In the genomic region with DNA sequence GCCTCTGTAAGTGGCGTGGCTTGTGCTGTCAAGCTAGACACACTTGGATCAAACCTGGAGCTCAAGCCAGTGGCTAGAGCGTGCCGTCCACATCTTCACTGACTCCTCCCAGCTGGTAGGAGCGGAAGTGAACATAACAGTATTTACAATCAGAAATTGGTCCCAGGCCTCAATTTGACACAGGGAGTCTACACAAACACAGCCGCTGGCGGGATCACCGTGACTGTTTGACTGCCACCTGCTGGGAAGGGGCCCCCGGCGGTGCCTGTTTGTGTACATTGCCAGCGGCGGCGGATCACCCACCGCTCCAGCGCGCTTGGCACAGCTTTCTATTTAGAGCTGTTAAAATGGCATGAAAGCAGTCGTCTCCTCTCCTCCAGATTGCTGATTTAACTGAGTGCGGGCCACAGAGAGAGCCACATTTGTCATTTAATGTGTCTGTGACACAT, we compare ENCODE assay signal across 10 mouse cellular contexts. TPM values are rescaled to one million over a fixed set of nuclear protein-coding genes. Genes with fewer than 3 reads are reported as not detected.
DNase-seq lines count a peak whose midpoint lies in the region; ATAC-seq and TF ChIP-seq lines count a peak whose summit lies in the region.
"Had no signal": no experiment of that assay in that cellular context is flagged by ENCODE, and none has a peak within 500 bp of the region (broad histone marks: within the 10 kb centered on the region; RNA-seq: fewer than 3 reads in every experiment).

No protein-coding gene starts in this region.

- 83% methylated on average over 17 of the region's 17 CpGs for WGBS in kidney, adult 2 months
- 42% methylated on average over 17 of the region's 17 CpGs for WGBS in embryonic facial prominence, embryonic 13.5 days
- WGBS in midbrain, postnatal 0 days, result 23% methylated on average over 17 of the region's 17 CpGs

- 0 out of 2 replicates have a peak overlapping the region, but pooled peaks have one; percentile 14 for H3K4me2 ChIP-seq in embryonic facial prominence, embryonic 13.5 days
- H3K4me2 ChIP-seq in midbrain, postnatal 0 days (ENCODE audit: low read depth, low read length, poor library complexity, severe bottlenecking), result 0 out of 2 replicates have a peak overlapping the region, but pooled peaks have one; percentile 25

- no peak overlapping the region for H3K9ac ChIP-seq in embryonic facial prominence, embryonic 13.5 days
- H3K9ac ChIP-seq in midbrain, postnatal 0 days (replicated peaks; ENCODE audit: low read length, poor library complexity, severe bottlenecking), result no peak overlapping the region

- peak; percentile 7 for DNase-seq in kidney, adult 2 months
- no peak for DNase-seq in kidney, postnatal 36 days
- peak; percentile 31 to 33 for DNase-seq in layer of hippocampus, postnatal 14 days (ENCODE audit: low spot score in 2 of 2)
- DNase-seq in midbrain, postnatal 0 days (ENCODE audit: low spot score), result peak; percentile 78
- DNase-seq in heart, adult 9 months (ENCODE audit: low spot score in 2 of 2), result no peak
- DNase-seq in urinary bladder, postnatal 25 days (ENCODE audit: low spot score), result no peak

- H3K27ac ChIP-seq in kidney, adult 2 months (ENCODE audit: insufficient read depth, low read depth, low read length), result no peak overlapping the region
- H3K27ac ChIP-seq in embryonic facial prominence, embryonic 13.5 days, result no peak overlapping the region
- H3K27ac ChIP-seq in midbrain, postnatal 0 days (ENCODE audit: low read depth, low read length), result peak overlapping the region; percentile 26; the same call in 1 of the 2 replicates

- no peaks in the 10 kb centered on the region for H3K9me3 ChIP-seq in embryonic facial prominence, embryonic 13.5 days
- H3K9me3 ChIP-seq in midbrain, postnatal 0 days (ENCODE audit: low read length), result no peaks in the 10 kb centered on the region

- no peak for ATAC-seq in embryonic facial prominence, embryonic 13.5 days (ENCODE audit: insufficient number of reproducible peaks, insufficient read depth, low FRiP score, low TSS enrichment, low read depth)
- 0 out of 2 replicates have a peak, but pooled peaks have one; percentile 41 for ATAC-seq in midbrain, postnatal 0 days (ENCODE audit: low FRiP score)
- ATAC-seq in activated CD4-positive, CD25-positive, alpha-beta regulatory T cell, adult 4 months, result no peak

- H3K4me3 ChIP-seq in kidney, adult 2 months (ENCODE audit: insufficient read depth, low read depth, low read length), result no peak overlapping the region
- no peak overlapping the region for H3K4me3 ChIP-seq in embryonic facial prominence, embryonic 13.5 days
- no peak overlapping the region for H3K4me3 ChIP-seq in midbrain, postnatal 0 days (ENCODE audit: low read depth, low read length)
- H3K4me3 ChIP-seq: myocyte had no signal

- TF ChIP-seq CTCF in kidney, adult 2 months (conservative IDR thresholded peaks at IDR 0.05; ENCODE audit: insufficient read depth, insufficient read length, low read depth, low read length), result no peak
- TF ChIP-seq CTCF in midbrain, postnatal 0 days (IDR thresholded peaks at IDR 0.05), result no peak; the same call in 1 of the 2 replicates

- no peak for TF ChIP-seq POLR2A in kidney, adult 2 months (IDR thresholded peaks at IDR 0.05; ENCODE audit: low read depth, low read length)

- no peaks in the 10 kb centered on the region for H3K4me1 ChIP-seq in kidney, adult 2 months (ENCODE audit: control insufficient read depth, insufficient read depth, low read length)
- H3K4me1 ChIP-seq in embryonic facial prominence, embryonic 13.5 days, result peaks cover 16% of the 10 kb centered on the region
- peaks cover 2% of the 10 kb centered on the region; the same call in 1 of the 2 replicates for H3K4me1 ChIP-seq in midbrain, postnatal 0 days (ENCODE audit: insufficient read depth, low read length)

- H3K36me3 ChIP-seq in kidney, adult 2 months (ENCODE audit: control insufficient read depth, insufficient read depth, low read length), result peaks cover 5% of the 10 kb centered on the region
- H3K36me3 ChIP-seq in embryonic facial prominence, embryonic 13.5 days, result peaks cover 43% of the 10 kb centered on the region
- peaks cover 19% of the 10 kb centered on the region for H3K36me3 ChIP-seq in midbrain, postnatal 0 days (ENCODE audit: insufficient read depth, low read length)

- H3K27me3 ChIP-seq in kidney, adult 2 months (replicated peaks; ENCODE audit: control insufficient read depth, insufficient read depth, low read length), result no peaks in the 10 kb centered on the region
- no peaks in the 10 kb centered on the region for H3K27me3 ChIP-seq in embryonic facial prominence, embryonic 13.5 days
- no peaks in the 10 kb centered on the region for H3K27me3 ChIP-seq in midbrain, postnatal 0 days (ENCODE audit: insufficient read depth, low read length)

RNA-seq across cellular contexts. Expression of gene Abcg5, which starts 26.6 kb away (rescaled TPM):
- 0.45 and 0.47 TPM in 2 replicates for polyA plus RNA-seq in kidney, adult 2 months (2012; rRNA removed)
- 3.0 and 4.8 TPM in 2 replicates for polyA plus RNA-seq in embryonic facial prominence, embryonic 13.5 days (2015; fragmentation: Nextera tagmentation; extraction: Ambion mirVana)
- not detected for total RNA-seq in layer of hippocampus, postnatal 14 days (2021)
- 2.9 and 3.0 TPM in 2 replicates for total RNA-seq in midbrain, postnatal 0 days (2014; rRNA removed)
- polyA plus RNA-seq in midbrain, postnatal 0 days (2015; fragmentation: Nextera tagmentation; extraction: Ambion mirVana), result 1.2 and 1.3 TPM in 2 replicates
- polyA plus RNA-seq in activated CD4-positive, CD25-positive, alpha-beta regulatory T cell, adult 4 months (2017; shearing (Covaris generic)), result not detected
- polyA plus RNA-seq: heart, postnatal 0 days; myocyte had no signal

RNA-seq across cellular contexts. Expression of gene Abcg8, which starts 33.3 kb away (rescaled TPM):
- 0.33 and 0.45 TPM in 2 replicates for polyA plus RNA-seq in kidney, adult 2 months (2012; rRNA removed)
- polyA plus RNA-seq in embryonic facial prominence, embryonic 13.5 days (2015; fragmentation: Nextera tagmentation; extraction: Ambion mirVana), result 0.14 and 0.28 TPM in 2 replicates
- total RNA-seq in layer of hippocampus, postnatal 14 days (2021), result not detected
- total RNA-seq in midbrain, postnatal 0 days (2014; rRNA removed), result not detected in 2 replicates
- polyA plus RNA-seq in midbrain, postnatal 0 days (2015; fragmentation: Nextera tagmentation; extraction: Ambion mirVana), result 0.06 TPM in 1 of 2 replicates, not detected in the other
- not detected for polyA plus RNA-seq in activated CD4-positive, CD25-positive, alpha-beta regulatory T cell, adult 4 months (2017; shearing (Covaris generic))
- polyA plus RNA-seq: heart, postnatal 0 days had no signal

Comparison
In these comparisons a context has a peak if more than half of its experiments do, and no peak if none do; other contexts are left out.
1. DNase-seq: peak in kidney, adult 2 months (single experiment), layer of hippocampus, postnatal 14 days (2 of 2) and midbrain, postnatal 0 days (single experiment); none in kidney, postnatal 36 days (0 of 2), heart, adult 9 months (0 of 2) and urinary bladder, postnatal 25 days (single experiment).